Mouse (Mus musculus): ENCODE results near the gene Rmi2.
"Not testable (repeated sequence)": the region's sequence is repeated elsewhere in the genome, so short reads cannot be mapped to it uniquely, and the experiment has no call there.

Gene Rmi2

DNA sequence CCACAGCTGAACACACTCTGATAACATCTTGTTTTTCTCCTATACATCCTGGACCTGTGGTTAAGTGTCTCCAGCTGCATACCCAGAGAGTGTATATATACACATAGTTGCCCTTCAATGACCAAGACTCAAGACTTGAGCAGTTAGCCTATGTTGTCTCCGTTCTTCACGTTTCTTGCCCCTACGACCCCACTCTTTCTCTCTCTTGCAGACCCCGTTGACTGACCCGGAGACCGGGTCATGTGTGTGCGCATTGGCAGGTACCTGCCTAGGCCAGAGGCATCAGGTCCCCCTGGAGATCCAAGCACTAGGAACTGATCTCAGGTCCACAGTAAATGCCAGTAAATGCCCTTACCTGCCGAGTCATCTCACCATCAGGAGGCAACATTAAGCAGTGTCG lies 7.6 kb upstream of the Rmi2 start:
- DNase-seq (ENCODE audit: low spot score in 2 of 2) = no peak

DNA sequence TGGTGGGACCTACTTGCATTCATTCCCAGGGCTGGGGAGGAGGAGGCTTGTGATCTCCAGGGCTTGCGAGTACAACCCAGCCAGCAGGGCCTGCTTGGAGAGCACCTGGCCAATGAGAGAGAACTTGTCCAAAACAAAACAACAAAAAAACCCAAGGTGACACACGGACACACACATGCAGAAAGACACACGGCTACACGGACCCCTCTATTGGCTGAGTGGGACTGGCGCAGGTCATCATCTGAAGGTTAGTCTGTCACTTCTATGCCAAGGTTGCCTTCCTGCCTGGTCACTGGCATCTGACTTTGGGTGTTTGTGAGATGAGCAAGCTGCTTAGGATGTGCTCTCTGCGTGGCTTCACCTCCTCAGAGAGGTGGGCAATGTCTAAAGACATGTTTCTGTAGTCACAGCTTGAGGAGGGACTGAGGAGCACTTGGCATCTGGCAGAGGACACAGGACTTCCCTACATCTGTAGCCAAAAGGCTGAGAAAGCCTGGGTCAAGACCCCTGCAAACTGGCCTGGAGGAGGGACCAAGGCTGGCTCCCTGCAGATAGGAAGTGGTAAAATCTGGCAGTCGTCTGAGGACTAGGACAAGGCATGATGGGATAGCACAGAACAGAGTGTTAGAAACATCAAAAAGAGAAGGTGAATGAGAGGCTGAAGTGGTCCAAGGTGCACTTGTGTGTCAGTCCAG lies 6.9 kb upstream of the Rmi2 start:
- DNase-seq (ENCODE audit: low spot score in 2 of 2) = no peak

DNA sequence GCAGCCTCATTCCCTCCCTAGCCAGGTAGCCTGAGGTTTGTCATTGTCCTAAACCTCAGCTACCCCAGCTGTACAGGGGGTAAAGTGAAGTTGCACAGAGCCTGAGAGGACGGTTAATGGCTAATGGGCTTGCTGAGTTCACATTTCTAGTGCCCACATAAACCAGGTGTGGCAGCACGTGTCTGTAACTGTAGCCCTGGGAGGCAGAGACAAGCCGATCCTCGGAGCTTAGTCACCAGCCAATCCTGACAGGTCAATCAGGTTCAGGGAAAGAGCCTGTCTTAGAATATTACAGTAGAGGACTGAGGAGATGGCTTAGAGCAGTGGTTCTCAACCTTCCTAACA lies 6.4 kb upstream of the Rmi2 start:
- DNase-seq (ENCODE audit: low spot score in 2 of 2) = no peak

DNA sequence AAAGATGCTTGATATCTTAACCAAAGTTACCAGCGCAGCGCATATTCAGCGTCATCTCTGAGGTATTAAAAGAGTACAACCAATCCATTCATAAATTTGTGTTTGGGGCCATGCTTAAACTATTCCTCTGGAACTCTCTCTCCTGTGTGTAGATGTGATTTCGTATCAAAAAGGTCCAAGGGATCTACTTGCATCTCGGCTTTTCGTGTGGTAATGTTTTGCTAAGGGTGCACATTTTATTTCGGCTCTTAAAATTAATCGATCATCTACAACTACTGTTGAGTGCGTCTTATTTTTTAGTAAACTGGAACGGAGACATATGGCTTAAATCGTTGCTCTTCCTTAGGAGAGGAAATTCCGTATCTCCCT lies 333 bp upstream of the Rmi2 start:
- DNase-seq (ENCODE audit: low spot score in 2 of 2) = no peak

DNA sequence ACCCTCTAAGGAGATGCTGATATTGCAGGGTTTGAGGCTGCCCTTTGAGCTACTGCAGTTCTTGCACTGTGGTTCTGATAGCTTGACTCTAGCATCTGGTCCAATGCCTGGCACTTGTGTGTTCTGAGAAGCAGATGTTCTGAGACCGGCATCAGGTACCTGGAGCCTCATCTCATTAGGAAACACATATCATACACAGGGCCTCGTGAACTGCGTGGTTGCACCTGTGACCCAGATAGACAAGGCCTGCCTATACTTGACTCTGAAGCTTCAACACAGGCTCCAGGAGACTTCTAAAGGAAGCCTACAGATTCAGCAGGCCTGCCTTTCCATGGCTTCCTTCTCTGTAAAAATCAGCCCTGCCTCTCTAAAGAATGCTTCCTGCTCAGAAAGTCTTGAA lies 1.5 kb downstream of the Rmi2 start:
- no peak for DNase-seq (ENCODE audit: low spot score in 2 of 2)

DNA sequence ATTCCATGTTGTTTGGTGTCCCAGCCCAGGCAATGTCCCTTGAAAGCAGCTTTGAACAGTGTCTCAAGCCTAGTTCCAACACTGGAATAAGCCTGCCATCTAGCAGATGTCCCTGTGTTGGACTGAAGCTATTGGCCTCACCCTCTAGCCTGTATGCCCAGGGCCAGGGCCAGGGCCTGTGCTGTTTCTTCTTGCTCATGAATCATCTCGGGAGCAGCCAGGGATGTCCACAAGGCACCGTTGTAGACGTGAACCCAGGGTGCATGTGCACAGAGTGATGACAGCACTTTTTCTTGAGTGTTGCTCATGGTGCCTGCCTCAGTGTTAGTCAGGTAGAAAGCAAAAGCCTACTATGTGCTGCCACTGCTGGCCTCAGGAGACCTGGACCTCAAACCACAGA lies 2.4 kb downstream of the Rmi2 start:
- no peak for DNase-seq (ENCODE audit: low spot score in 2 of 2)

DNA sequence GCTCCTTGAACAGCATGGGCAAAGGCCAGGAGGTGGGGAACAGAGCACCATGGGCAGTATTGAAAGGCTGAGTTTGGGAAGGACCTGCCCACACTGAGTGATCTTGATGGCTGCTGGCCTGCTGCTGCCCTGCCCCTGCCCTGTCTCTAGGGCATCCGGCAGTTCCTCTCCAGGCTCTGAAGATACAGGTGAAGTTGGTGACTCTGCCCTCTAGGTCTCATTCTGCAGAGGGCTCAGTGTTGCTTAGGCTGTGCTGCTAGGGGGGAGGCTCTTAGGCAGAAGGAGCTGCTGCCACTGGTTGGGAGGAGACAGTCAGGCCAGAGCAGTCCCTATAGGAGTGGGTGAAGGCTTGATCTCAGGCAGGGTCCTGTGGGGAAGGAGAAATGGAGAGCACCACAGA lies 3.0 kb downstream of the Rmi2 start:
- no peak for DNase-seq (ENCODE audit: low spot score in 2 of 2)

DNA sequence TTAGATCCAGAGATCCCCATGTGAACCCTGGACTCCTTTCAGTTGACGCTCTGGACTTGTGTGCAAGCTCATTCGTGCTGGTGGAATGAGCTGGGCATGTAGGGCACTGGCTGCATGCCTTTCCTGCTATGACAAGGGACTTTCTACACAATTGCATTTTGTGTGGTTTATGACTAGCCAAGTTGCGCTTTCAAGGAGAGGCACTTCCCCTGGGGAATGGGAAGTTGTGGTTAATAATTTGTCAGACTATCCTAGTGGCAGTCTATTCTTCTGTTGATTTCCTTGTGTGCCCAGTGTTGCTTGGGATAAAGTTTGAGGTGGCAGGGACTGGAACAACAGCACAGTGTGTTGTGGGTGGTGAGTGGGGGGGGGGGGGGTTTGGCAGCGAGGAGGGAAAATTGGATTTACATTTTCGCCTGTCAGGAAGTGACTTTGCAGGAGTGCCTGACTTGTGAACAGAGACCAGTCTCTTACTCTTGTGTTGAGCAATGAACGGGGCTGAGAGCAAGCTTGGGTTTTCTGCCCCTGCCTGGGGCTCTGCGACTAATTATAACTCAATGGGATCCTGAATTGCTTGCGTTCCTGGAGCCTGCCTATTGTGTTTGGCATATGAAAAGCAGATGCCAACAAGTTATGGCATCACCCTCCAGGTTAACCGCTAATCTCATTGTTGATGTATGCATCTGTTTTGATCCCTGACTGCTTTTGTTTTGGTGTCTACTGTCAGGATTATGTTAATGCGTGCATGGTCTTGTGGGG lies 3.8 kb downstream of the Rmi2 start:
- DNase-seq (ENCODE audit: low spot score in 2 of 2) = no peak

DNA sequence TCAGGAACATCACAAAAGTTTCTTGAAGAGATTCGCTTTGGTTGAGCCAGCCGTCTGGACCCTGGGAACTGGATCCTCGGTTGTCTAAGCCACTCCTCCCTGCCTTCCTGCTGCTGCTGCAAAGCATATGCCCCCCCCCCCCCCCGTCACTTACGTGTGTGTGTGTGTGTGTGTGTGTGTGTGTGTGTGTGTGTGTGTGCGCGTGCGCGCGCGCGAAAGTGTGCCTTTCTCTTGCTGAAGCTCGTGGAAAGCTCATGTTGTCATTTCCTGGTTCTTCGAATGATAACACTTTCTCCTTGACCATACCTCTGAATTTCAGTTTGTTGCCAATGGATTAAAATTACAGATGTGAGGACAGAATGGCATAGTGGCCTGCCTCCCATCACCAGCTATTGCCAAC lies 5.2 kb downstream of the Rmi2 start:
- DNase-seq (ENCODE audit: low spot score in 2 of 2) = no peak

DNA sequence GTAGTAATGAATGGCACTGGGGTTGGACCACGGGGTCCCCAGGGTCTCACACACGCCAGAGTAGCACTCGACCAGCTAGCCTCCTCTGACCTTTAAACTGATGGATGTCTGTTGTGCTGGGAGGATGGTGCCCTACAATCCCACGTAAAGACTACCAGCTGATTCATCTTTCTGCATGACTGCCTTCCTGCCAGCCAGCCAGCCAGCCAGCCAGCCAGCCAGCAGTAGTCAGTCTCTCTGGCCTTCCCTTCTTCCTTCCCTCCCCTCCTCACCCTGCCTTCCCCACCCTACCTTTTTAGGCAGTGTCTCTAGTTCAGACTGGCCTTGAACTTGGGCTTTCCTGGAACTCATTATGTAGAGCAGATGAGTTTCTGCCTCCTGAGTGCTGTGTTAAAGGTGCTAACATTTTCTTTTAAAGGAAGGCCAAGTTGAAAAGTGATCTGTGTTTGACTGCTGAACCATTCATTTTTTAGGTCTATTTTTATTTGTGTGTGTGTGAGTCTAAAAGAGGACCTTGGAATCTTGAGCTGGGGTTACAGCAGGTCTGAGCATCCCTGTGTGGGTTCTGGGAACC lies 7.5 kb downstream of the Rmi2 start:
- DNase-seq (ENCODE audit: low spot score in 2 of 2) = no peak

DNA sequence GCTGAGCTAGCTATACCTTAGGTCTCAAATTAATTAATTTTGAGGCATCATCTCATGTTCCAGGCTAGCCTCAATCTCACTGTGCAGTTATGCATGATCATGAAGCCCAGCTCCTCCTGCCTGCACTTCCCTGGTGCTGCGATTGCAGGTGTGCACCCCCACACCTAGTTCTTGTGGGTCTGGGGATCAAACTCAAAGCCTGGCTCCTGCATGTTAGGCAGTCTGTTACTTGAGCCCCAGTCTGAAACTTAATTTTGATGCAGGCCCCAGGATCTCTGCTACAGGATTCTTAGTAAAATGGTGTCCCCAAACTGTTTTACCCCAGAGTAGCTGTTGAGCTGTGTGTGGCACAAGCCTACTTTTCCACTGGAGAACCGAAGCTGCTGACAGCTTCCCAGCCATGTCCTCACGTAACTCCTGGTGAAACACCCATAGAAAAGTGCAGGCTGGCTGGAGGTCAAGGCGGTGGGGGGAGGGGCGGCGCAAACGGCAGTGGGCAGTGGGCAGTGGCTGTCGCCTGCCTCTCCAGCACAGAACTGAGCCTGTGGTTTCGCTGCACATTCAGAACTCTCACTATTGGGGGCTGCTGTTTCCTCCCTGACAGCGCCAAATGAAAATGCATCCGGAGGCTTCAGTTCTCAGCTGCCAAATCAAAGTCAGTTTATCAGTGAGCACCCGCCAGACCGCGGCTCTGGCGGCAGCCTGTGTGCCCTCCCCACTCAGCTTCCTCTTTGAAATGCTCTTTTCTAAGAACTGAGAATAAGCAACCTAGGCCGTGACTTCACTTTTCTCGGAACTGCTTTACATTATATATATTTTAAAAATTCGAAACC lies 8.8 kb downstream of the Rmi2 start:
- no peak for DNase-seq (ENCODE audit: low spot score in 2 of 2)

DNA sequence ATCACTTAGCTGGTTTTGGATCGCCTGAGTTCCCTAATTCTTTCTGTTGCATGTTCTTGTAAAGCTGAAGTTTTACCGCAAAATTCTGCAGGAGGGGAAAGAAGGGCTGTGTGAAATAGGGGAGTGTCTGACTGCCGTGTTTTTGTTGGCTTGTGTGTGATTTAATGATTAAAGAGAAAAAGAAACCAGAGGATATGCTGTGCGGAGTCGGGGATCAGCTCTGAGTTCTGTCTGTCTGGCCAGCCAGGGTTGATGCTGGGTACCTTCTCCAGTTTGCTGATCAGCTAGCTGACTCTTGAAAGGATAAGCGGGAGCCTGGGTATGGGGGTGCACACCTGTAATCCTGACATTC lies 9.4 kb downstream of the Rmi2 start:
- no peak for DNase-seq (ENCODE audit: low spot score in 2 of 2)

DNA sequence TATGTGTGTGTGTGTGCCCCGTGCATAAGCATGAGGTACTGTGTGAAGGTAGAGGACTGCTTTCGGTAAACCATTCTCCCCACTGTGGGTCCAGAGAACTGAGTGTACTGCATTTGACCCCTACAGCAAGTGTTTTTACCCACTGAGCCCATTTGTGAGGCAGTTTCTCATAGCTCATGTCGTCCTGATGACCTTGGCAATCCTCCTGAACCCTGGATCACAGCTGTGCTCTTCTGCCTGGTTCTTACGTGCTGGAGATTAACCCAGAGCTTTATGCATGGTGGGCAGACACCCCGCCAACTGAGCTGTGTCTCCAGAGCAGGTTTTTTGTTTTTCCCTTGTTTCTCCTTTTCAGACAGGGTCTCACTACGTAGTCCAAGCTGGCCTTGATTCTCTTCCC lies 11.1 kb downstream of the Rmi2 start:
- no peak for DNase-seq (ENCODE audit: low spot score in 2 of 2)

DNA sequence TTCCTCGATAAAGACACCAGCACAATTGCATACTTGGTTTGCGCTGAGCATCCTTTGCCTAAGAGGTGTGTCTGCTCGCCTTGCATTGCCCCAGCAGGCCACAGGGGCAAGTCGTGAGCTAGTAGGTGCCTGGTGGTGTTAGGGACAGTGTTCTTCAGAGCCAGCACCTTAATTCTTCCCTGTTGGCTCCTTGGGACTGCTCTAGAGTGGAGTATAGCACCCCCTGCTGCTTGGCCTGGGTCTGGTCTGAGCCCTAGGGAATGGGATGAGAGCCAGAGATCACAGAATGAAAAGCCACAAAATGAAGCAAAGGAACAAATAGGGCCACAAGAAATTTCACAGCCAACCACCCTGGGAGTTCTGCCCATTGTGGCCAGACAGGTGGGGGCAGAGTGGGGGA lies 11.6 kb downstream of the Rmi2 start:
- peak in 1 of 2 experiments; percentile 44 for DNase-seq (ENCODE audit: low spot score in 2 of 2)

DNA sequence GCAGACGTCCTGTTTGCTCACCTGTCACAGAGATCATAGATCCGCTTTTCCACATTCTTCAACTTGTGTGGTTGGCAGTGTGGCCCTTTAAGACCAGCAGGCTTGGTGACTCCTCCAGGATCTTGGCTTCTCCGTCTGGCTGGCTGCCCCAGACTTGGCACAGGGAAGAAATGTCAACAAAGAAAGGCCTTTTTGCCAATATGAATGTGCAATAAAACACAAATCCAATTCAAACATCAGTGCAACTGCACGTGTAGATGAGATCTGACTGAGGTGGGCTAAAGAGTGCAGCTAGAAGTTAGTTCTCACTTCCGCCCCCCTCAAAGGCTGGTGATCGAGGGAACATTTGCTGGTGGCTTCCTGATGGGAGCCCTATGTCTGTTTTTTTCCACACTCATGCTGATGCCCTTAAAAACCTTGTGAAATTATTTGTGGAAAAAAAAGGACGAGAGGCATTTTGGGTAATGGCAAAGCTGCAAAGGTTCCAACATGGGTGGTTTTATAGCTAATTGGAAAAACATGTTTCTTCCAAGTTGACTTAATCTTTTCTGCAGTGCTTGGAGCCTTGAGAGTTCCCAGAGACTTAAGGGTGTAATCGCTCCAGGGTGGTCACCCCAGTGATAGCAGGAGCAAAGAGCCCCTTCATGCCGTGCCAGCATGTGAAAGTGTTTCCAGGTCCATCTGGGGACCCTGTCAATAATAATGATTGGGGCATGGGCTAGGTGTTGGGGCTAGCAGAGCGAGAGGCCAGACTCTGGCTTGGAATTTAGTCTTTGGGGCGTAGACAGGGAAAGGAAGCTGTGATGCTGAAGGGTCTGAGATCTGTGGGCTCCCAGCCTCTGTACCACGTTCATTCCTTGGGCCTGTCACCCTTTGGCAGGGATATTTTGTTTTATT lies 15.4 kb downstream of the Rmi2 start:
- no peak for DNase-seq (ENCODE audit: low spot score in 2 of 2)

DNA sequence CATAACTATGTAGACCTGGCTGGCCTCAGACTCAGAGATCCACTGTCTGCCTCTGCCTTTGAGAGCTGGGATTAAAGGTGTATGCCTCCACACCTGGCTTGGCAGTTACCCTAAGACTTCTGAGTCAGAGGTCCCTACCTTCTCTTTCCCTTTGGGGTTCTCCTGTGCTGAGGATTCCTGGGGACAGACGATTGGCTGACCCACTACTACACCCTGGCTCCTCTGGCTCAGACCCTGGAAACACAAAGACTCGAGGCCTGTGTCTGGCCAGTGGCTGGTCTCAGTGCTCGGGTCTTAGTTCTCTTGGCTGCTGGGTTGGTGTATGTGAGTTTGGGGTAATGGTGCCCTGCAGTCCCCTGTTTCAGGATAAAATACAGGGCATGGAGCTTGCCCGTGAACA lies 16.0 kb downstream of the Rmi2 start:
- DNase-seq (ENCODE audit: low spot score in 2 of 2) = no peak

DNA sequence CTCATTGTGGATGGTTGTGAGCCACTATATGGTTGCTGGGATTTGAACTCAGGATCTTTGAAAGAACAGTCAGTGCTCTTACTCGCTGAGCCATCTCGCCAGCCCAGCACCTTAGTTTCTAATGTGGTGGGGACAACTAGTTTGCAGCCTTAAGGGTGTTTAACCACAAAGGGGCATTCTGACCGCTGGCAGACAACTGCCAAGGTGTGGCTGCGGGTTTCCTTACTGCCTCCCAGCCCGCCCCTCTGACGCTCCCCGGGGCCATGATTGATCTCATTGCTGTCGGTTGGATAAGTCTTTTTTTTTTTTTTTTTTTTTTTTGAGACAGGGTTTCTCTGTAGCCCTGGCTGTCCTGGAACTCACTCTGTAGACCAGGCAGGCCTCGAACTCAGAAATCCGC lies 17.4 kb downstream of the Rmi2 start:
- not testable (repeated sequence) for DNase-seq (ENCODE audit: low spot score in 2 of 2)

DNA sequence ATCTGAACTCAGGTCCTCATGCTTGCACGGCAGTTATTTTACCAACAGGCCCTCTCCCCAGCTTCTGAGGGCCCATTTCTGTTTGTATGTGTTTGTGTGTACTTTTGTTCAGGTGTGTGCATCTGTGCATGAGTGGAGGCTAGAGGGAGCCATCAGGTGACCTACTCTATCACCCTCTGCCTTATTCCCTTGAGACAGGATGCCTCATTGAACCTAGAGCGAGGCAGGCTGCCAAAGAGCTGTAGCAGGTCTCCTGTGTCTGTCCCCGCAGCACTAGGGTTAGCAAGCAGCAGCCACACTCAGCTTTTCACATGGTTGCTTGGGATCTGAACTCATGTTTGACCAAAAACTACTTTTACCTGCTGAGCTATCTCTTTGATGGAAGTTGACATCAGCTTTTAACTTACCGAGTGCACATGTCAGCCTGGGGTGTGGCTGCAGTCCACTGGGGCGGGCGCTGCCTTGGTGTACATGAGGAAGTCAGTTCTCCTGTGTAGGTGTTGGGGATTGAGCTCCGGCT lies 24.9 kb downstream of the Rmi2 start:
- no peak for DNase-seq (ENCODE audit: low spot score in 2 of 2)

DNA sequence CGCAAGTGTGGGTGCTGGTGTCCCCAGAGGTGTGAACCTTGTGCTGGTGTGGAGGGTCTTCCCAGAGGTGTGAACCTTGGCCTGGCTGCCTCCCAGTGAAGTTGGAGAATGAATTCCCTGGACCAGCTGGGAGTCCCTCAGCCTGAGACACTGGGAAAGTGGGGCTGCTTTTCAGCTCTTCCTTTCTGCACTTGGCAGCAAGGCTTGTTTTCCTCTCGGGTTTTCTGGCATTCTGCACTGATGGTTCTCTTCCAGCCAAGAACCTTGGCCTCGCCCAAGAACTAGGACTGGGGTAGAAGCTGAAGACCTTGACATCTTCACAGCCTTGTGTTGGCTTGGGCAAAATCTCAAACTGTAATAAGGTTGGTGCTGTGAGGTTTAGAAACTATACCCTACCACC lies 26.5 kb downstream of the Rmi2 start:
- no peak for DNase-seq (ENCODE audit: low spot score in 2 of 2)

DNA sequence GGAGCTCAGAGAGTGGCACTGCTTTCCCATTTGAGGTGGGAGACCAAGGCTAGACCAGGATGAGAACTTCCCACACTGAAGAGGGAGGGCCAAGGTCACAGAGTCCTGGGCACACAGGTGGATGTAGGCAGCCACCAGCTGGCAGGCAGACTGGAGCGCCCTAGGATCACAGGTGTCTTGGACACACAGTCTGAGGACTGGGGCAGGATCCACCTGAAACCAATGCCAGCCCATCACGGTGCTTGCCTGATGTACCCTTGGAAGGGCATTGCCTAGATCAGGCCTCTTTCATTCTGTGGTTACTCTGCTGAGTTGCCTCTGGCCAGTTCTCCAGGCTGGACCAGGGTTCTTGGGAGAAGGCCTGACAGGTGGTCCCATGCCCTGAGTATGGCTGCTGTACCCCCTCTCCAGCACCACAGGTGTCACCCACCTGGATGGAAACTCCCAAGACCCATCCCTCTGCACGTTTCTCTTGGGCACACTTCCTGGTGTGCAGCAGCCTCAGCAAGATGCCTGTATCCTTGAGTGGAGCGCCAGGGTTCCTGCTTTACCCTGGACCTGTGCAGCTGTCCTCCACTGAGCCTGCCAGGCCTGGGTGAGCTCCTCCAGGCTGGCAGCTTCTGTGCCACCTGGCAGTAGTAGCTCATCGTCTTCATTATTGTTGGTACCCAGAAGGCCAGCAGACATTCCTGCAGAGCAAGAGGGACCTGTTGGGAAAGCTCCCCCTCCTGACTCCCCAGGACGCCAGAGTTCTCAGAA lies 30.2 kb downstream of the Rmi2 start:
- DNase-seq (ENCODE audit: low spot score in 2 of 2) = no peak

DNA sequence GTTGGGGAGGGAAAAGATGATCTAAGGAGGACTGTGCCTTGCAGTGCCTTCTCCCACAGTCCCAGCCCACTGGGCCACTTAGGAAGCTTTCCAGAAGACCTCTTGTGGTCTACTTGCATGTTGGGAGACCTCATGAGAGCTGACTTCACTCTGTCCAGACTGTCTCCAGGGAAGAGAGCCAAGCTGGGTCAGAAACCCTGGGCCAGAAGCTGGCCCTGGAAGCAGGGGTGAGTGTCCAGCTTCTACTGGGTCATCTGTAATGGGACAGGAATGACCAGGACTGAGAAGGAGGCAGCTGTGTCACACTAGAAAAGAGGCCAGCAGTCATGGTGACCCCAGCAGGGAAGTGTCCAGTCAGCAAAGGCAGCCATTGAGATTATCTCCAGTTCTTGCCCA lies 30.7 kb downstream of the Rmi2 start:
- DNase-seq (ENCODE audit: low spot score in 2 of 2) = no peak
